Mouse (Mus musculus): ENCODE measurements at regions not wholly inside any gene's neighbourhood (a gene's known extent, or its start where the extent isn't known, plus 50 kb on each side); places are given as distances from the start of the nearest gene placed in this dataset.

DNA sequence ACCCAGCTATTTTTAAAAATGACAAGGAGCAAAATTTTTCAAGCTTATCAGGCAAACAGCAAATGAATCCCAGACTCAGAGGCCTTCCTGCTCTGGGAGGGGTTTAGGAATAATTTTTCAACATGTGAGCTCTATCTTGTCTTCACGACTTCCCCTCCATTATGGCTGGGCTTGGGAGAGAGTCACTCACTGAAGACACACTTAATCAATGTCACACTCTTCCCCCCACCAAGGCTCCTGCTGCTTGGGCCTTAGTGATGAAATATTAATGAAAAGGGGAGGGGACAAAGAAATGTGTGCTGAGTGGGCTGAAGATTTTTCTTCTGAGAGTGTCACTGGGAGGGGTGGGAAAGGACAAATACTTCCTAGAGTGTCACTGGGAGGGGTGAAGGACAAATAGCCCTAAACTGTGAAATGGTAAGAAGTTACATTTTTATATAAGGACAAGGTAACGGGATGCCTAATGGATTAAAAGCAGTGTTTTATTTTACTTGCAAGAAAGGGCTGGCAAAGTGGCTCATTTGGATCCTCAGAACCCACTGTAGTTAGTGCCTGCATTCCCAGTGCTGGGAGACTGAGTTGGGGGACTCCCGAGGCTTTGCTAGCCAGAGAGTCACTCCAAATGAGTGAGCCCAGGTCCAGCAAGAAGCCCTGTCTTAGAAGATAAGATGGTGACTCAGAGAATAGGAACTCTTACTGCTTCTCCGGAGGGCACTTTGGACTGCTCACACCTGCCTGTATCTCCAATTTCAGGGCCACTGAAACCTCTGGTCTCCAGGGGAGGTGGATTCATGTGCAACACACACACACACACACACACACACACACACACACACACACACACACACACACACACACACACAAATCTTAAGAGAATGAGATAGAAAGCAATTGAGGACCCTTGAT lies 258.5 kb downstream of the Sox11 start:
- no peak overlapping the region for H3K4me3 ChIP-seq (ENCODE audit: insufficient read depth in 1 of 2, low read depth in 2 of 2, low read length in 2 of 2)
- ATAC-seq (ENCODE audit: insufficient read depth) (no peak), DNase-seq (ENCODE audit: low read depth in 3 of 3, low spot score in 3 of 3) (no peak)
- no peaks in the 10 kb centered on the region for H3K4me1 ChIP-seq (replicated peaks; ENCODE audit: control insufficient read depth in 2 of 2, insufficient read depth in 2 of 2, low read length in 1 of 2)
- no peak for TF ChIP-seq CTCF (IDR thresholded peaks at IDR 0.05; ENCODE audit: low read depth)
- H3K27ac ChIP-seq: no peak overlapping the region
- H3K9ac ChIP-seq (replicated peaks): no peak overlapping the region
- no peaks in the 10 kb centered on the region for H3K9me3 ChIP-seq (ENCODE audit: control insufficient read depth, low read length)
- no peaks in the 10 kb centered on the region for H3K36me3 ChIP-seq (replicated peaks; ENCODE audit: control insufficient read depth, insufficient read depth, low read depth)
- no peak overlapping the region for H3K4me2 ChIP-seq (ENCODE audit: low read depth)
- 34% methylated on average over 4 of the region's 4 CpGs for WGBS (ENCODE audit: insufficient replicate concordance)
- no peaks in the 10 kb centered on the region for H3K27me3 ChIP-seq (ENCODE audit: control insufficient read depth, insufficient read depth, low read length)

- Histone ChIP-seq H3K27ac (no peak overlapping the region), H3K9me3 (ENCODE audit: control insufficient read depth, low read length) (no peaks in the 10 kb centered on the region), H3K4me3 (ENCODE audit: insufficient read depth in 1 of 2, low read depth in 2 of 2, low read length in 2 of 2) (no peak overlapping the region), H3K4me1 (replicated peaks; ENCODE audit: control insufficient read depth in 2 of 2, insufficient read depth in 2 of 2, low read length in 1 of 2) (no peaks in the 10 kb centered on the region), H3K9ac (replicated peaks) (no peak overlapping the region), H3K27me3 (ENCODE audit: control insufficient read depth, insufficient read depth, low read length) (no peaks in the 10 kb centered on the region), H3K36me3 (replicated peaks; ENCODE audit: control insufficient read depth, insufficient read depth, low read depth) (no peaks in the 10 kb centered on the region), H3K4me2 (ENCODE audit: low read depth) (no peak overlapping the region)
- WGBS (ENCODE audit: insufficient replicate concordance): 12% methylated on average over 7 of the region's 8 CpGs
- DNase-seq (ENCODE audit: low read depth in 3 of 3, low spot score in 3 of 3): no peak
- no peak for ATAC-seq (ENCODE audit: insufficient read depth)
- TF ChIP-seq CTCF (IDR thresholded peaks at IDR 0.05; ENCODE audit: low read depth): no peak
Measured at GRCm38 (mm10) chr12:27083089-27083488, 259.3 kb downstream of the Sox11 start.

GRCm38 (mm10) chr12:27082624-27083023 lies 259.8 kb downstream of the Sox11 start:
- Histone ChIP-seq H3K4me3 (ENCODE audit: insufficient read depth in 1 of 2, low read depth in 2 of 2, low read length in 2 of 2) (no peak overlapping the region), H3K4me2 (ENCODE audit: low read depth) (0 out of 2 replicates have a peak overlapping the region, but pooled peaks have one; percentile 6), H3K4me1 (replicated peaks; ENCODE audit: control insufficient read depth in 2 of 2, insufficient read depth in 2 of 2, low read length in 1 of 2) (no peaks in the 10 kb centered on the region), H3K27ac (no peak overlapping the region), H3K36me3 (replicated peaks; ENCODE audit: control insufficient read depth, insufficient read depth, low read depth) (no peaks in the 10 kb centered on the region), H3K27me3 (ENCODE audit: control insufficient read depth, insufficient read depth, low read length) (no peaks in the 10 kb centered on the region), H3K9me3 (ENCODE audit: control insufficient read depth, low read length) (no peaks in the 10 kb centered on the region), H3K9ac (replicated peaks) (no peak overlapping the region)
- WGBS (ENCODE audit: insufficient replicate concordance): 9% methylated on average over 8 of the region's 8 CpGs
- ATAC-seq (ENCODE audit: insufficient read depth) (no peak), DNase-seq (ENCODE audit: low read depth in 3 of 3, low spot score in 3 of 3) (no peak)
- TF ChIP-seq EP300 (IDR thresholded peaks at IDR 0.05; ENCODE audit: low read depth) (no peak), CTCF (IDR thresholded peaks at IDR 0.05; ENCODE audit: low read depth) (no peak)

DNA sequence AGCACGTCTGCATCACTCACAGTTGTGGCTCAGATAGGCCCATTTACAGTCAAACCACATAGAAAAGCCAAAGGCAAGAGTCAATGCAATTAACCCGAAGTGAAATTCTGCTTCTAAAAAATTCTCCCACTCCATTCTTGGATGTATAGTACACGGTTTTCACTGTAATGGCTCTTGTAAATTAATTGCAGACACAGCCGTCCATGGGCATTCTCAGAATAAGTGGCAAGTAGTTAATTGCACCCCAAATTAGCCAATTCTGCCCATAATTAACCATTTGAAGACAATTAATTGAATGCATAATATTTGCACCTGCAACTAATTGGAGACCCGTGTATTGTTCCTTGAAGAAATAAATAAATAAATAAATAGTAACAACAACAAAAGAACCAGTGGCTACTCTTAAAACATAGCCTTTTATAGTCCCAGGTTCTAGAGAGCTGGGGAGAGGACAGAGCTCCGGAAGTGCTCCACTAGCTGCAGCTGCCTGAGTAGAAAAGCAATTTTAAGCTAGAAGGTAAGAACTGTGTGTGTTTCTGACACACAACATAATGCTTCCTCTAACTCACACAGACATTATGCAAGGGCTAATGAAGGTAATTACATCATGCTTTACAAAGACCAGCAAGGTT lies 266.2 kb downstream of the Sox11 start:
- no peak for ATAC-seq (ENCODE audit: insufficient read depth)
- TF ChIP-seq EP300 (IDR thresholded peaks at IDR 0.05; ENCODE audit: low read depth): no peak
- no peak for TF ChIP-seq CTCF (IDR thresholded peaks at IDR 0.05; ENCODE audit: low read depth)
- H3K9ac ChIP-seq (replicated peaks): no peak overlapping the region
- H3K27ac ChIP-seq: no peak overlapping the region
- H3K27me3 ChIP-seq (ENCODE audit: control insufficient read depth, insufficient read depth, low read length): no peaks in the 10 kb centered on the region
- DNase-seq (ENCODE audit: low read depth in 3 of 3, low spot score in 3 of 3): no peak
- no peak overlapping the region for H3K4me3 ChIP-seq (ENCODE audit: insufficient read depth in 1 of 2, low read depth in 2 of 2, low read length in 2 of 2)
- H3K4me1 ChIP-seq (replicated peaks; ENCODE audit: control insufficient read depth in 2 of 2, insufficient read depth in 2 of 2, low read length in 1 of 2): no peaks in the 10 kb centered on the region
- no peaks in the 10 kb centered on the region for H3K9me3 ChIP-seq (ENCODE audit: control insufficient read depth, low read length)
- 46% methylated on average over 6 of the region's 6 CpGs for WGBS (ENCODE audit: insufficient replicate concordance)
- no peaks in the 10 kb centered on the region for H3K36me3 ChIP-seq (replicated peaks; ENCODE audit: control insufficient read depth, insufficient read depth, low read depth)
- H3K4me2 ChIP-seq (ENCODE audit: low read depth): no peak overlapping the region

GRCm38 (mm10) chr12:27065011-27065517 lies 277.3 kb downstream of the Sox11 start:
- Histone ChIP-seq H3K9ac (replicated peaks) (no peak overlapping the region), H3K9me3 (ENCODE audit: control insufficient read depth, low read length) (no peaks in the 10 kb centered on the region), H3K27me3 (ENCODE audit: control insufficient read depth, insufficient read depth, low read length) (no peaks in the 10 kb centered on the region), H3K4me3 (ENCODE audit: insufficient read depth in 1 of 2, low read depth in 2 of 2, low read length in 2 of 2) (no peak overlapping the region), H3K27ac (no peak overlapping the region), H3K4me2 (ENCODE audit: low read depth) (no peak overlapping the region), H3K36me3 (replicated peaks; ENCODE audit: control insufficient read depth, insufficient read depth, low read depth) (no peaks in the 10 kb centered on the region), H3K4me1 (replicated peaks; ENCODE audit: control insufficient read depth in 2 of 2, insufficient read depth in 2 of 2, low read length in 1 of 2) (peaks cover 0 to 12% of the 10 kb centered on the region in 2 experiments; a peak in 2 of 4 replicates)
- WGBS (ENCODE audit: insufficient replicate concordance): 39% methylated on average over 9 of the region's 9 CpGs
- TF ChIP-seq CTCF (IDR thresholded peaks at IDR 0.05; ENCODE audit: low read depth) (no peak), EP300 (IDR thresholded peaks at IDR 0.05; ENCODE audit: low read depth) (no peak)
- DNase-seq (ENCODE audit: low read depth in 3 of 3, low spot score in 3 of 3) (no peak), ATAC-seq (ENCODE audit: insufficient read depth) (no peak)
